Mouse (Mus musculus): ENCODE data around the gene Hes1. TPM values are rescaled to one million over a fixed set of nuclear protein-coding genes. Genes with fewer than 3 reads are reported as not detected.

Gene Hes1
- polyA plus RNA-seq, 1 experiment = 14.0 TPM

DNA sequence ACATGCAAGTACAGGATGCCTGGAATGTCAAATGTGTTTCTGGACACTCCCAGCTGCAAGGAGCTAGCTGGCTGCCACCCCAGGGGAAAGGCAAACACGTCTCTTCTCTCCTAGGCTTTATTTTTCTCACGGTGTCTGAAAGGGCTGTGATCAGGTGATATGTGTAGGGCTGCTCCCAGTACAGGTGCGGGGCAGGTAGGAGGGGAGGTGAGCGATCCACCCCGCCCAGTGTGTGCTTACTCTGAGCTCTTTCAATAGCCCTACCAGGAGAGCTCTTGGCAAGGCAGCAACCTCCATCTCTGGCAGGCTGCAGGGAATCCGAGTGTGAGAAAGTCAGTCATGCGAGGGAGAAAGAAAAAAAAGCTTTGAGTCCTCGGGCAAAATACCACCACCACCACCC lies 3.8 kb upstream of the Hes1 start:
- no peak overlapping the region for H3K27ac ChIP-seq (replicated peaks; ENCODE audit: low read depth, low read length)
- H3K4me1 ChIP-seq (ENCODE audit: control insufficient read depth, insufficient read depth, insufficient read length, low read length) = peaks cover 17% of the 10 kb centered on the region; the same call in 1 of the 2 replicates
- no peak overlapping the region for H3K4me3 ChIP-seq (ENCODE audit: insufficient read depth, low read depth, low read length)

DNA sequence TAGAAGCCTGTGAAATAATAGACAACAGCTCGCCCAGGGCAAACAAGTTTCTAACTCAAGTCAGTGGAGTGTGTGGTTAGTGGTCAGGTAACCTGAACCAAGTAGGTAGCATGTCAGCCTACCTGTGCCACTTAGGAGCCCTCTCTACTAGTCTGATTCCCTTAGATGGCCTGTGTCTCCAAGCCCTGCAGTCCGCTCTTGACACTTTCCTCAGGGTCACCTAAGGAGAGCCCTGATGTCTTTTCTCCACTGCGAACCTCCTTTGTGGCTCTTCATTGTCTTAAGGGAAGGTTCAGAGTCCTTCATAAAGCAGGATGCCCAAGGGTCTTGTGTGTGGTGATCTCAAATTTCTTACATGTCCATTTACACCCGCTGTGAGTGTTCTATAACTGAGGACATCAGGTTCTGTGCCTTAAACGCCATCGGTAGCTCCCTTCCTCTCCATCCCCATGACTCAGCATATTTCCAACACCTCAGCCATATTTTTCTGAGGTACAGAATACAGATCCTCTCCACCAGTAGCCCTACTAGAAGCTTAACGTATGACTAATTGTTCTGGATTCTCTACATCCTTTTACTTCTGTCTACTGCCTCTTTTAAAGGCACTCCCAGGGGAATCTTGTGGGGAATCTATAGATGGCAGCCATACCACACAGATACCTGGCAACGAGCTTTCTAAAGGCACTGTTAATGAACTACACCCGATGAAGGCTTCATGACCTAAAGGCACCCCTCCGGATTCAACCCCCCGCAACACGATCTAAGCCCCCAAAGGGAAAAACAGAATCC lies 1.7 kb upstream of the Hes1 start:
- H3K4me1 ChIP-seq (ENCODE audit: control insufficient read depth, insufficient read depth, insufficient read length, low read length) = peaks cover 17% of the 10 kb centered on the region; the same call in 1 of the 2 replicates
- H3K27ac ChIP-seq (replicated peaks; ENCODE audit: low read depth, low read length) = no peak overlapping the region
- peak overlapping the region; percentile 72 for H3K4me3 ChIP-seq (ENCODE audit: insufficient read depth, low read depth, low read length)

DNA sequence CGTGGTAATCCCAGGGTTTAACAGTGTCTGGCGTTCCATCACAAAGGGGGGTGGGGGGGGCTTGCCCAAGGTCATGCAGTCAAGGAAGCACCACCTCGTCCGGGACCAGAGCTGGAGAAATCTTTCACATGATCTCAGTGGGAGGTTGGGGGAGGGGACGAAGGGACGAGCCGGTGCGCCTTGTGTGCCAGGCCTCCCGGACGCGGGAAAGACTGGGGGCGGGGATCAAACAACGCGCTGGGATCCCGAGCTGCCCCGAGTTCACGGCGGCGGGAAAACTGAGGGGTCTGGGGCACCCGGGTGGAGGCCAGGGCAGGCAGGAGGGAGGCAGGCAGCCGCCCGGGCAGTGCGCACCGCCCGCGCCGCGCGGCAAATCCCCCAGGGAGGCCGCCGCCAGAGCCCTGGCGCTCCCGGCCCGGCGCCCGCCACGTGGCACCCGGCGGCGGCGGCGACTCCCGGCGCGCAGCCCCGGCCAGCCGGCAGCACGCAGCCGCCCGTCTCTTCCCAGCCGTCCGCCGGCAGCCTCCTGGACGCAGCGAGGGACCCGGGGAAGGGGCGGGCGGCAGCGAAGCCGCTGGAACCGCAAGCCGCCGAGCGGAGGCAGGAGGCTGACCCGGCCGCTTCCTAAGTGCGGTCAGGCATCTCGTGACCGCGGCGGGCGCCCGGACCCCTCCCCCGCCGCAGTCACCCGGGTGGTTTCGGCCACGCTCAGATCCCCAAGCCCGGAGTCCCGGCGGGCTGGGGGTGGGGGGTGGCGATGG lies 883 bp upstream of the Hes1 start:
- Histone ChIP-seq H3K4me1 (ENCODE audit: control insufficient read depth, insufficient read depth, insufficient read length, low read length) (peaks cover 17% of the 10 kb centered on the region; the same call in 1 of the 2 replicates), H3K4me3 (ENCODE audit: insufficient read depth, low read depth, low read length) (peak overlapping the region; percentile 72), H3K27ac (replicated peaks; ENCODE audit: low read depth, low read length) (peak overlapping the region; percentile 74)

DNA sequence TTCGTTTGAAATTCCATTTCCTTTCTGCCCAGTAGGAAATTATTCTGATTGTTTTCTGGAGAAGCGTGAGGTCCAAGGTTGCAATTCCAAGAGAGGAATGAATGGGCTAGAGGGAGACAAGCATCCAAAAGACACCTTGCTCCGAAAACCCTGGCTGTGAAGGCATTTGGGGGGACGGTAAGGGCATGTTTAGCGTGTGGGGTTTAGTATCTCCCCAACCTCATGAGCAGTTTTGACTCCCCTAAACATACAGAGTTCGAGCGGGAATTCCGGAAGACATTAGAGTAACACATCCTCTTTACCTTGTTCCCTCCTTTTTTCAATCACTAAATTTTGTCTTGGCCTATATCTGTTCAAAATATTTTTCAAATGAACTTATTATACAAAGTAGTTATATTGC lies 429 bp downstream of the Hes1 start:
- peak overlapping the region; percentile 90 for H3K27ac ChIP-seq (replicated peaks; ENCODE audit: low read depth, low read length)
- peaks cover 9% of the 10 kb centered on the region; the same call in 1 of the 2 replicates for H3K4me1 ChIP-seq (ENCODE audit: control insufficient read depth, insufficient read depth, insufficient read length, low read length)
- H3K4me3 ChIP-seq (ENCODE audit: insufficient read depth, low read depth, low read length) = peak overlapping the region; percentile 63

DNA sequence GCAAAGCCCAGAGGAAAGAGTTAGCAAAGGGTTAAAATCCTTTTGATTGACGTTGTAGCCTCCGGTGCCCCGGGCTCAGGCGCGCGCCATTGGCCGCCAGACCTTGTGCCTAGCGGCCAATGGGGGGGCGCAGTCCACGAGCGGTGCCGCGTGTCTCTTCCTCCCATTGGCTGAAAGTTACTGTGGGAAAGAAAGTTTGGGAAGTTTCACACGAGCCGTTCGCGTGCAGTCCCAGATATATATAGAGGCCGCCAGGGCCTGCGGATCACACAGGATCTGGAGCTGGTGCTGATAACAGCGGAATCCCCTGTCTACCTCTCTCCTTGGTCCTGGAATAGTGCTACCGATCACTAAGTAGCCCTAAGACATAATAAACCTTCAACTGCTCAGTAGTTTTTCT lies 893 bp downstream of the Hes1 start:
- peaks cover 5% of the 10 kb centered on the region; the same call in 1 of the 2 replicates for H3K4me1 ChIP-seq (ENCODE audit: control insufficient read depth, insufficient read depth, insufficient read length, low read length)
- peak overlapping the region; percentile 98; the same call in 1 of the 2 replicates for H3K27ac ChIP-seq (replicated peaks; ENCODE audit: low read depth, low read length)

DNA sequence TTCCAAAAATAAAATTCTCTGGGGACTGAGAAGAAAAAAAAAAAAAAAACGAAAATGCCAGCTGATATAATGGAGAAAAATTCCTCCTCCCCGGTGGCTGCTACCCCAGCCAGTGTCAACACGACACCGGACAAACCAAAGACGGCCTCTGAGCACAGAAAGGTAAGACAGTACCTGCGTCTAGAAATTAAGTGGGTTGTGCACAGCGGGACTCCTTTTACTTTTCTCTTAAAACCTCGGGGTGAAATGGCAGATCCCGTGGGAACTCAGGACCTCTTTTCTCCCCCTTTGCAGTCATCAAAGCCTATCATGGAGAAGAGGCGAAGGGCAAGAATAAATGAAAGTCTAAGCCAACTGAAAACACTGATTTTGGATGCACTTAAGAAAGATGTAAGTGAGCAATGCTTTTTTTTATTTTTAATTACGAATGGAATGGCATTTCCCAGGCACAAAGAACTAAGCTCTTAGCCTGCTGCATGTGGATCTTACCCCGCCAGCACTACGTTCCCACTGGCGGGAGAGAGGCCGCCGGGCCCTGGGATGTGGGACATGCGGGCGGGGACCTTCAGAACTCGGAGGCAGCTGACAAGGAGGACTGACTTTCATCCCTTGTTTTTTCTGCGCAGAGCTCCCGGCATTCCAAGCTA lies 1.5 kb downstream of the Hes1 start:
- peaks cover under 1% of the 10 kb centered on the region; the same call in 1 of the 2 replicates for H3K4me1 ChIP-seq (ENCODE audit: control insufficient read depth, insufficient read depth, insufficient read length, low read length)
- H3K27ac ChIP-seq (replicated peaks; ENCODE audit: low read depth, low read length) = peak overlapping the region; percentile 98
- peak overlapping the region; percentile 94 for H3K4me3 ChIP-seq (ENCODE audit: insufficient read depth, low read depth, low read length)

More for the DNA sequence above, 893 bp downstream of the Hes1 start:
- H3K4me3 ChIP-seq (ENCODE audit: insufficient read depth, low read depth, low read length) = peak overlapping the region; percentile 94

DNA sequence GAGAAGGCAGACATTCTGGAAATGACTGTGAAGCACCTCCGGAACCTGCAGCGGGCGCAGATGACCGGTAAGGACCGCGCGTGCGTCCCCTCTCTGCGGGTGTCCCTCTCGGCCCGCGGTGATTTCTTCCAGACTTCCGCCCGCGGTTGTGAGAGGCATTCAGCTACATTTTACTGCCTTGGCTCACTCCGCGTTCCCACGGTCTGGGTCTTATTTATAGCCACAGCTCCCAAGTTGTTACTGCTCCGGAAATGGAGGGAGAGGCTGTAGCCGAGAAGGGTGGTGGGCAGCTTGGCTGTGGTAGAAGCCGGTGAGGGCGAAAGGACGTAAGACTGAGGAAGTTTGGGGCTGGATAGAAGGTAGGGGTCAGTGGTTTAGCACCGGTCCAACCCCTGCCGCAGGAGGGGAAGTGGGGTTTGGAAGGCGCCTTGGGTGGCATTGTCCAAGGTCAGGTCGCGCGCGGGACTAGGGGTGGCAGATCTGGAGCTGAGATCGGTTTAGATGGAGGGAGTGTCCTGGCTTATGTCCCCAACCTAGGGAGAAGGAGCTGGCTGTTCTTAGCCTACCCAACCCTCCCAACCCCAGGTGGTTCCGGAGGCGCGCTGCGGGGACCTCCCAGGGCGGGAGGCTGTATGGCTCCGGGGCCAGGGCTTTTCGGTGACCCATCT lies 2.1 kb downstream of the Hes1 start:
- Histone ChIP-seq H3K4me1 (ENCODE audit: control insufficient read depth, insufficient read depth, insufficient read length, low read length) (no peaks in the 10 kb centered on the region), H3K27ac (replicated peaks; ENCODE audit: low read depth, low read length) (peak overlapping the region; percentile 98), H3K4me3 (ENCODE audit: insufficient read depth, low read depth, low read length) (peak overlapping the region; percentile 94)

DNA sequence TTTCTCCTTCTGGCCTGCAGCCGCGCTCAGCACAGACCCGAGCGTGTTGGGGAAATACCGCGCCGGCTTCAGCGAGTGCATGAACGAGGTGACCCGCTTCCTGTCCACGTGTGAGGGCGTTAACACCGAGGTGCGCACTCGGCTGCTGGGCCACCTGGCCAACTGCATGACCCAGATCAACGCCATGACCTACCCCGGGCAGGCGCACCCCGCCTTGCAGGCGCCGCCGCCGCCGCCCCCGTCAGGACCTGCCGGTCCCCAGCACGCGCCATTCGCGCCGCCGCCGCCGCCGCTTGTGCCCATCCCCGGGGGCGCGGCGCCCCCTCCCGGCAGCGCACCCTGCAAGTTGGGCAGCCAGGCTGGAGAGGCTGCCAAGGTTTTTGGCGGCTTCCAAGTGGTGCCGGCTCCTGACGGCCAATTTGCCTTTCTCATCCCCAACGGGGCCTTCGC lies 2.7 kb downstream of the Hes1 start:
- peak overlapping the region; percentile 94 for H3K4me3 ChIP-seq (ENCODE audit: insufficient read depth, low read depth, low read length)
- no peaks in the 10 kb centered on the region for H3K4me1 ChIP-seq (ENCODE audit: control insufficient read depth, insufficient read depth, insufficient read length, low read length)
- peak overlapping the region; percentile 98 for H3K27ac ChIP-seq (replicated peaks; ENCODE audit: low read depth, low read length)

DNA sequence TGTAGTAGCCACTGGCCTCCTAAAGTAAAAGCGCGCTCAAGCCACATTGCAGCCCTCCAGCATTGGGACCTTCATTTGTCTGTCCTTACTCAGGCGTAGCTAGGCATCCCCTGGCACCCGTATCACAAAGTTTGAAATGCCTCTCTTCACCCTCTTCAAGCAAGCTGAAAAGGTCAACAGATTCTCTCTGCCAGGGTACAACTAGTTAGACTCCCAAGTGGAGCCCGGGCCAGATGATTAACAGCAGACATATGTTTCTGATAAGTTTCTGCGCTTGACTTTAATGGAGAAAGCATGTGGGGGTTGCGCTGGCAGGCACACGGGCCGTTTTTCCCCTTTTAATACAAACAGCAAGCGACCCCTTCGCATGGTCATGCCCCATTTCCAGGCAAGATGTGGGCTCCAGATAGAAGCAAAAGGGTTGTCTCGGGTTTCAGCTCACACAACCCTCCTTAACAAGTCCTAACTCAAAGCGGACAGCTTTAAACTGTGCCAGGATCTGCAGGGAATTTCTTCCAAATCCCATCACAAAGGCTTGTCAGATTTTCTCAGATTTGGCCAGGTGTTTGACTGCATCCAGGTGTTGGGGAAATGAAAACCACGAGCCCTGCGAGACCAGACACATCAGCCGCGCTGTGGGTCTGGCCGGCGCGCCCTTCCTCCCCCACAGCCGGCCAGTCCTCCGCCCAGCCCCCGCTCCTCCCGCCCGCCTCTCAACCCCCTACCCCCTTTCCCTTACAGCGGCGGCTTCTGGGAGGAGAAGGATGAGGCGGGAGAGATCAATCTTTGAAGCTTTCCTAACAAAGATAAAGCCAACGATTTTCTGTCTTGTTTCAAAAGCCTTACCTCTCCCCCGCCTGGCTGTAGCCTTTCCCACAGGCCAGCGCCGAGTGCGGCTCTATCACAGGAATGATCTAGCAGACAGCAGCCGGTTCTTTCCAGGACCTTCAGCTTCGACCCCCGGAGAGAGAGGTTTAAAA lies 4.1 kb downstream of the Hes1 start:
- Histone ChIP-seq H3K27ac (replicated peaks; ENCODE audit: low read depth, low read length) (peak overlapping the region; percentile 45), H3K4me3 (ENCODE audit: insufficient read depth, low read depth, low read length) (peak overlapping the region; percentile 32), H3K4me1 (ENCODE audit: control insufficient read depth, insufficient read depth, insufficient read length, low read length) (no peaks in the 10 kb centered on the region)

DNA sequence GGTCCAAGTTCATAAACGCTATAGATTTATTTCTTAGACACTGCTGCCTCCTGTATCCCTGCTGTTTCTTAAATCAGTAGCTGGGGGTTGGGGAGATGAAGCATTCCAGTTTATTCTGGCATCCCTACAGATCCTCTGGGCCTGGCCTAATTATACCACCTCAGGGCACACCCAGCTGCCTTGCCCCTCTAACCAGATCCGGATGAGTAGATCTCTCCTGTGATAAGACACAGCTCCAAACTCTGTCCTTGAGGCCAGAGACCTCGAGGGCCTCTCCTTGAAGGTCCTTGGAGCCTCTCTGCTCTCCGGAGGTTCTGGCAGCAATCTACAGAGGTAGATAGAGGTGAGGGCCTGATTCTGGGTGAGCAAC lies 5.4 kb downstream of the Hes1 start:
- no peaks in the 10 kb centered on the region for H3K4me1 ChIP-seq (ENCODE audit: control insufficient read depth, insufficient read depth, insufficient read length, low read length)
- peak overlapping the region; percentile 63 for H3K4me3 ChIP-seq (ENCODE audit: insufficient read depth, low read depth, low read length)

DNA sequence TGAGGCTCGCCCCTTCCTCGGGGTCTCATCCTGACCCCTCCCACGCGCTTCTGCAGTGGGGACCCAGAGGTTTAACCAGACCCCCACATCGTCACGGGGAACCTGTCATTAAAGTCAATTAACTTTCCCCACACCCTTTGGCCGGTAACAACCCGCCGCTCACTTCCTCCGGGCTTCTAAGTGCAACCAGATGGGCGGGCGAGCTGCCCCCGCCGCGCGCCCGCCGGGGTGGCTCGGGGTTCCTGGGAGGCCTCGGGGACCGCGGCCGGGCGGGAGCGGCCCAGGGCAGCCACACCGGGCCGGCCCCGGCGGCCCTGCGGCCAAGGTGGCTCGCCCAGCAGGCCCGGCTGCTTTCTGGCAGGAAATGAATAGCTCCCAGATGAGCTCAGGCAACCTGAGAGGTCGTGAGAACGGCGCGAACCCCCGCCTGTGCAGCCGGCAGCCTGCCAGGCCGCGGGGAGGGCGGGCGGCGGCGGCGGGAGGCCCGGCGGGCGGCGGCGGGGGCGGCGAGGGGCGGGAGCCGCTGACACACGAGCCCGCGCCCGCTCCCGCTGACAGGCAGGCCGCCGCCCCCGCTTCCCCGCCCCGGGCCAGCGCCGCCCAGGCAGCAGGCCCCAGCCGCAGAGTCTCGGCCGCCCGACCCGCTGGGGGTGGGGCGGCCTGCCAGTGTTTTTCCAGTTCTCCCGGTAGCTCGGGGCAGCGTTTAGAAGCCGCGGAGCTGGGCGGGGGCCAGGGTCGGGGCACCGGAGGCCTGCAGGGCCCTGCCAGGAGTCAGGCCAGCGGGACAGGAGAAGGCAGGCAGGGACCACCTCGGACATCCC lies 6.0 kb downstream of the Hes1 start:
- Histone ChIP-seq H3K27ac (replicated peaks; ENCODE audit: low read depth, low read length) (peak overlapping the region; percentile 83), H3K4me1 (ENCODE audit: control insufficient read depth, insufficient read depth, insufficient read length, low read length) (no peaks in the 10 kb centered on the region), H3K4me3 (ENCODE audit: insufficient read depth, low read depth, low read length) (peak overlapping the region; percentile 63)

More for the DNA sequence above, 5.4 kb downstream of the Hes1 start:
- H3K27ac ChIP-seq (replicated peaks; ENCODE audit: low read depth, low read length) = peak overlapping the region; percentile 81

DNA sequence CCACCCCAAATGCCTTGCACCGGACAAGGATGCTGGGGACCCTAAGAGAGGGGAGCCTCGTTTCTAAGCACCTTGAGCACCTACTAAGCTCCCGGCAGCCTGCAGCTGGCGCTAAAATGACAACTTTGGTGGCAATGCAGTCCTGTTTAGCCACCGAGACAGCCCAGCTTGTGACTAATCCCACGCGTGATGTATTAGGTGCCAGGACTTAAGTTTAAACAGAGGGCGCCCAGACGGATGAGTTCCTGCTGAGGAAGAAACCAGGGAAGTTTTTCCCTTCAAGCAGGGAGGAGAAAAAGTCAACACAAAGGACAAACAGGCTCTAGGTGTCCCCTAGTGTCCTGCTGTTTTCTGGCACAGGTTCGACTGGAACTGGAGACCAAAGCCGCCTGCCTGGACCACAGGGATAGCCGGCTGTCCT lies 6.6 kb downstream of the Hes1 start:
- Histone ChIP-seq H3K4me1 (ENCODE audit: control insufficient read depth, insufficient read depth, insufficient read length, low read length) (no peaks in the 10 kb centered on the region), H3K4me3 (ENCODE audit: insufficient read depth, low read depth, low read length) (peak overlapping the region; percentile 59), H3K27ac (replicated peaks; ENCODE audit: low read depth, low read length) (peak overlapping the region; percentile 83)

DNA sequence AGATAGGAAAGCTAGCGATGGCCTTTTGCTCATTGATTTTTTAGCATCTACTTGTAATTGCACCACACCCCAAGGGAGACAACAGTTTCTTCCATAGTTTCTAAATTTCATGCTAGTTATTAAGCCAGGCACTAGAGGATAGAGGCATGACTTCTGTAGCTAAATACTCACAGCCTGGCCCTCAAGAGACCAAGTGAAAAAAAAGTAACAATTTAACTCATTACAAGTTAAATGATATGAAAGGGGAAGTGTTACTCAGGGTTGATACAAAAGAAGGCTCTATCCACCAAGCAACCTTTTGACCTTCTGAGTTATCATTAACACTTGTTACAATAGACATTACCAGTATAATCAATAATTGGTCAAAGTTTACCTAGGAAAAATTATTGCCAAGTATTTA lies 9.1 kb downstream of the Hes1 start:
- Histone ChIP-seq H3K4me1 (ENCODE audit: control insufficient read depth, insufficient read depth, insufficient read length, low read length) (no peaks in the 10 kb centered on the region), H3K4me3 (ENCODE audit: insufficient read depth, low read depth, low read length) (no peak overlapping the region), H3K27ac (replicated peaks; ENCODE audit: low read depth, low read length) (no peak overlapping the region)
